Mouse (Mus musculus): ENCODE measurements around the gene Rhbdf2. TPM values are rescaled to one million over a fixed set of nuclear protein-coding genes. Genes with fewer than 3 reads are reported as not detected.

Gene Rhbdf2
- polyA plus RNA-seq, 1 experiment from 2014 or later, result 0.77 TPM

DNA sequence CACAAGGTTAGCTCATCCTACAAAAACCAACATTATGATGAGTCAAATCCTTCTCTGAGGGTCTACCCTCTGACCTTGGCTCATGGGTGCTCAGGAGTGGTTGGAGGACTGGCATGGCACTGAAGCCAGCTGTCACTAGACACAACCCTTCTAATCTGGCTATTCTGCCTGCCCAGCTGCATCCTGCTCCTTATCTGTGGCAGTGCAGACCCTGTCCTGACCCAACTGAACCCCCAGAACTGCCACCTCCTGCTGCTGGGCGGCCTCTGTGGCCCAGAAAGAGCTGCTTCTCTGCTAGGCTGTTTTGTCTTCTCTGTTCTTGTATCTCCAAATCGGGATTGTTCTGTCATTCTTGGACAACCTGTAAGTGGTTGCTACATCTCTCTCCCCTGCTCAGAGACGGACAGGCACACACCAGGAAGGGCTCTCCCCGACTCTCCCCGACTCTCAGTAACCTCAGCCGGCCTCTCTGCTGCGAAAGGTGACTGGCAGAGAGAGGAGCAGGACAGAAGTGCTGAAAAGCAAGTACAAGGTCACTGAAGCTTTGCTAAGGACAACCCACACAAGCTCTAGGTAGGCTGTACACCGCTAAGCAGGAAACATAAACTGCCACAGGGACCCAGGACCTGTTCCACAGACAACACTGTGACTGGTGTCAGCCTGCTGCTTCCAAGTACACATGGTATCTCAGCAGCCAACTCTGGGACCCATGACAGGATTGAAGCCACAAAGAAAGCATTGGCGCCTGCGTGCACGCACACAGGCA, 77.4 kb downstream of the Rhbdf2 start:
- no peak for ATAC-seq

DNA sequence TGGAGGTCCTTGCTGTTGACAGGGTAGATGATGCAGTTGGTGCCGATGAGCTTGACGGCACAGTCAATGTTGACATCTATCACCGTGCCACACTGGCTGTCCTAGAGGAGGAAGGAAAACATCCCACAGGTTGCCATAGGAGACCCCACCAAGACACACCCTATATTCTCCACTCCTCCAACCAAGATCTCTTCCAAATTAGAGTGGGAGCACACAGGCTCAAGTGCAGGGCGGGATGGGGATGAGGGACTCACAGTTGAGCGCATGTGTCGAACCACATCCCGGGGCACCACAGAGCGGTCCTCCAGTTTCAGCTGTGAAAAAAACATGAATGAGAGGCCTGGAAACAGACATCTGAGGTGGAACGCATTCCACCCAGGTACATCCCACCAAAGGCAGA, 78.0 kb downstream of the Rhbdf2 start:
- Histone ChIP-seq H3K27ac (no peak overlapping the region), H3K4me1 (replicated peaks) (peaks cover 13% of the 10 kb centered on the region; the same call in 1 of the 2 replicates), H3K27me3 (no peaks in the 10 kb centered on the region), H3K36me3 (peaks cover 50% of the 10 kb centered on the region), H3K4me2 (replicated peaks) (no peak overlapping the region), H3K9ac (replicated peaks) (no peak overlapping the region), H3K9me3 (no peaks in the 10 kb centered on the region), H3K4me3 (replicated peaks) (no peak overlapping the region)
- WGBS, result 94% methylated on average over 9 of the region's 9 CpGs
- no peak for ATAC-seq

More for the DNA sequence above, 77.4 kb downstream of the Rhbdf2 start:
- H3K36me3 ChIP-seq, result peaks cover 43% of the 10 kb centered on the region
- WGBS, result 93% methylated on average over 11 of the region's 11 CpGs
- peaks cover 20% of the 10 kb centered on the region; the same call in 1 of the 2 replicates for H3K4me1 ChIP-seq (replicated peaks)
- no peak overlapping the region for H3K27ac ChIP-seq
- no peaks in the 10 kb centered on the region for H3K27me3 ChIP-seq
- H3K9ac ChIP-seq (replicated peaks), result no peak overlapping the region
- H3K4me3 ChIP-seq (replicated peaks), result no peak overlapping the region
- H3K9me3 ChIP-seq, result no peaks in the 10 kb centered on the region
- H3K4me2 ChIP-seq (replicated peaks), result no peak overlapping the region

Other genes with a start within 250 kb of the Rhbdf2 start
- gene Rnf157, start 214.0 kb downstream of the Rhbdf2 start, polyA plus RNA-seq (2015; fragmentation: Nextera tagmentation; extraction: Ambion mirVana), result 25.7 and 31.3 TPM in 2 replicates
- gene Ubald2, start 192.9 kb downstream of the Rhbdf2 start, polyA plus RNA-seq (2015; fragmentation: Nextera tagmentation; extraction: Ambion mirVana), result 47.7 and 50.3 TPM in 2 replicates
- gene Qrich2, start 160.8 kb downstream of the Rhbdf2 start, polyA plus RNA-seq (2015; fragmentation: Nextera tagmentation; extraction: Ambion mirVana), result not detected in 2 replicates
- 175 and 187 TPM in 2 replicates for gene Prpsap1, start 132.8 kb downstream of the Rhbdf2 start, polyA plus RNA-seq (2015; fragmentation: Nextera tagmentation; extraction: Ambion mirVana)
- gene Sphk1, start 96.1 kb downstream of the Rhbdf2 start, polyA plus RNA-seq (2015; fragmentation: Nextera tagmentation; extraction: Ambion mirVana), result 3.1 and 3.2 TPM in 2 replicates
- gene Ube2o, start 45.6 kb downstream of the Rhbdf2 start, polyA plus RNA-seq (2015; fragmentation: Nextera tagmentation; extraction: Ambion mirVana), result 12.3 and 12.7 TPM in 2 replicates
- 0.22 and 0.34 TPM in 2 replicates for gene Aanat, start 40.6 kb downstream of the Rhbdf2 start, polyA plus RNA-seq (2015; fragmentation: Nextera tagmentation; extraction: Ambion mirVana)
- 1.0 and 1.2 TPM in 2 replicates for gene Prcd, start 26.5 kb upstream of the Rhbdf2 start, polyA plus RNA-seq (2015; fragmentation: Nextera tagmentation; extraction: Ambion mirVana)
- gene Cygb, start 27.3 kb upstream of the Rhbdf2 start, polyA plus RNA-seq (2015; fragmentation: Nextera tagmentation; extraction: Ambion mirVana), result 8.8 TPM in 2 replicates
- gene St6galnac1, start 148.5 kb upstream of the Rhbdf2 start, polyA plus RNA-seq (2015; fragmentation: Nextera tagmentation; extraction: Ambion mirVana), result not detected in 2 replicates
- gene Mxra7, start 201.0 kb upstream of the Rhbdf2 start, polyA plus RNA-seq (2015; fragmentation: Nextera tagmentation; extraction: Ambion mirVana), result 32.5 and 40.4 TPM in 2 replicates
- gene Mettl23, start 216.3 kb upstream of the Rhbdf2 start, polyA plus RNA-seq (2015; fragmentation: Nextera tagmentation; extraction: Ambion mirVana), result 79.0 and 80.0 TPM in 2 replicates
- gene Jmjd6, start 216.4 kb upstream of the Rhbdf2 start, polyA plus RNA-seq (2015; fragmentation: Nextera tagmentation; extraction: Ambion mirVana), result 78.7 and 84.0 TPM in 2 replicates
- 48.3 and 48.8 TPM in 2 replicates for gene Mfsd11, start 225.4 kb upstream of the Rhbdf2 start, polyA plus RNA-seq (2015; fragmentation: Nextera tagmentation; extraction: Ambion mirVana)
- 648 and 659 TPM in 2 replicates for gene Srsf2, start 226.1 kb upstream of the Rhbdf2 start, polyA plus RNA-seq (2015; fragmentation: Nextera tagmentation; extraction: Ambion mirVana)